Mouse (Mus musculus): ENCODE data around the gene Tcaf3.

Tcaf3 gene

GRCm38 (mm10) chr6:42542036-42543031 lies 55.2 kb downstream of the Tcaf3 start:
- in situ Hi-C loops (cut with MboI): no loop called here

DNA sequence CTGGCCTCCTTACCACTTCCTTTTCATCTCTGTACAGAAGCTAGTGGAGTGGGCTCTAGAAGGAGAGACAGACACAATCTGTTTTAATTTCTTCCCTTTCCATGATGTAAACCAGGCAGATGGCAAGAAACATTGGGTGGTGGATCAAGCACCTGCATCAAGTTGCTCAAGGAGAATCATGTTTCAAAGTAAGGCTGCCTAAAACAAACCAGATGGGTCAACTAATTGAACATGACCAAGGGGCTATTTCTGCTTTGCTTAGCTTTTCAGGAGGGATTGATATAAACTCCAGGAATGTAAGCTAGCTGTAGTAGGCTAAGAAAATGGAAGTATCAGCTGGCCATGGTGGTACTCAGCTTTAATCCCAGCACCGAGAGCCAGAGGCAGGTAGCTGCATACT lies 56.8 kb downstream of the Tcaf3 start:
- in situ Hi-C loops (cut with MboI): no loop called here

- in situ Hi-C loops (cut with MboI): no loop called here
These were observed 57.8 kb downstream of the Tcaf3 start for GRCm38 (mm10) chr6:42539711-42540110.
